Mouse (Mus musculus) left cerebral cortex, adult 8-10 months (tissue): ENCODE results near the gene Dnah17. TPM values are rescaled to one million over a fixed set of nuclear protein-coding genes. Genes with fewer than 3 reads are reported as not detected.

Experiments
- DNase-seq, 2 experiments: peaks; one replicate each; pipeline ENCODE4 v3.0.0; 2022; ENCODE audit warnings: low spot score in 2 of 2
- total RNA-seq, 4 experiments: library from RNA; stranded (reverse); gene quantifications; 2 replicates each; pipeline ENCODE4 v1.2.4; 2022

The Dnah17 gene
- total RNA-seq, 4 experiments from 2014 or later, result 0.07 to 0.34 (median 0.13) TPM

DNA sequence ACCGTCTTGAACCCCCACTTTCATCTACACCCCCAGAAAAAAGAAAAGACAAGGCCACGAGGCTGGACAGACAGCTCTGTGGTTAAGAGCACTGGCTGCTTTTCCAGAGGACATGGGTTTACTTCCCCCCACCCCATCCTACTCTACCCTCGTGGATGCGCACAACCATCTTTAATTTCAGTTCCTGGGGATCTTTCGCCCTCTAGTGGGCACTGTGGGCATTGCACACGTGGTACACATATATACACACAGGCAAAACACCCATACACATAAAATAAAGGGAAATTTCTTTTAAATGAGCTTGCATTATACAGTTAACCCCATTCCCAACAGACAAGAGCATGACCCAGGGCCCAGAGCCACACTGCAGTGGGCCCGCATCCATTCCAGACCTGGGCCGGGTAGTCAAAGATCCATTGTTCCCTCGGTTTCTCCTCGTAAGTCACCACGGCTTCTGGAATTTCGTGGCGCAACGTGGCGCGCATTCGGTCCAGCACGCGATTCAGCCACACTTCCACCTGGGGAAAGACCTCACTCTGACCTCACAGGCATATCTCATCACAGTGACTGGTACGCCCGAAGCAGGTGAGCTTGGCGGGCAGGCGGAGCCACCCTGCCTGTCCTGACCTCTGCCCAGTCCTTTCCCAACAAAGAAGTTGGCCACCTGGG, 39.3 kb downstream of the Dnah17 start:
- DNase-seq, result no peak

GRCm38 (mm10) chr11:118088896-118089295, 41.5 kb downstream of the Dnah17 start:
- no peak for DNase-seq

- DNase-seq, result no peak
These were observed 44.5 kb downstream of the Dnah17 start for GRCm38 (mm10) chr11:118085961-118086360.

GRCm38 (mm10) chr11:118085176-118085575, 45.3 kb downstream of the Dnah17 start:
- DNase-seq, result no peak

DNA sequence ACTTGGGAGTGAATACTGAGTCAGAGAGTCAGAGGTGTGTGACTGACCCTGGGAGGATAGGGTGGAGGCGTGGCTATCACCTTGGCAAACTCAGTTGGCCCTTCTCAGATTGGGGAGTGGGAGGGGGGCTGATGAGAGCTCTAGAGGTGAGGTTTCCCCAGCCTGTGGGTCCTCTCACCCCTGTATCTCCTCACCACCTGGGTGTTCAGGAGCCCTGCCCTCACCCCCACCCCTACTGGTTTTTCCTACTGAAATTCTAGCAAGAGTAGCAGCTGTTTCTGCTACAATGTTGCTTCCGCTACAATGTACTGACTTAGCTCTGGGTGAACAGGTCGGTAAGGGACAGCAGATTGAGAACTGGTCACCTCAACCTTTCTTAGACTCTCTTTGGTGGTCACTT, 46.2 kb downstream of the Dnah17 start:
- no peak for DNase-seq

- peak in 1 of 2 experiments; percentile 51 for DNase-seq
These were observed 46.6 kb downstream of the Dnah17 start for GRCm38 (mm10) chr11:118083811-118084210.

DNA sequence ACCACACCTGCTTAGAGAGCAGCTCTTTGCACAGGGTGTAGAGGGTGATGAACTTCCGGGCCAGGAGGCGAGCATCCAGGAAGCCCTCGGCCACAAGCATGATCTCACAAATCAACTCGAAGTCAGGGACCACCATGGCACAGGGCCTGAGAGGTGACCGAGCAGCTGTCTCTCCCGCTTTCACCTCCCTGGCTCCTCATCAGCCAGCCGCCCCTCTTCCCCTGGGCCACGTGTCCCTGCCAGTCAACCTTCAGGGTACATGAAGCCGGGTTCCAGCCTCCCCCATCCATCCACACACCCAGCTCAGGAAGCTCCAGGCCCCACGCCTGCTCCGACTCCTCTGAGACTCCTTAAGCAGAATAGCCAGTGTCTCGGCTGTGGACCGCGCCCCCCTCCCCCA, 48.1 kb downstream of the Dnah17 start:
- DNase-seq, result no peak

GRCm38 (mm10) chr11:118079750-118080149, 50.7 kb downstream of the Dnah17 start:
- no peak for DNase-seq

GRCm38 (mm10) chr11:118076929-118077328, 53.5 kb downstream of the Dnah17 start:
- DNase-seq, result no peak

GRCm38 (mm10) chr11:118075035-118075522, 55.4 kb downstream of the Dnah17 start:
- DNase-seq, result no peak

DNA sequence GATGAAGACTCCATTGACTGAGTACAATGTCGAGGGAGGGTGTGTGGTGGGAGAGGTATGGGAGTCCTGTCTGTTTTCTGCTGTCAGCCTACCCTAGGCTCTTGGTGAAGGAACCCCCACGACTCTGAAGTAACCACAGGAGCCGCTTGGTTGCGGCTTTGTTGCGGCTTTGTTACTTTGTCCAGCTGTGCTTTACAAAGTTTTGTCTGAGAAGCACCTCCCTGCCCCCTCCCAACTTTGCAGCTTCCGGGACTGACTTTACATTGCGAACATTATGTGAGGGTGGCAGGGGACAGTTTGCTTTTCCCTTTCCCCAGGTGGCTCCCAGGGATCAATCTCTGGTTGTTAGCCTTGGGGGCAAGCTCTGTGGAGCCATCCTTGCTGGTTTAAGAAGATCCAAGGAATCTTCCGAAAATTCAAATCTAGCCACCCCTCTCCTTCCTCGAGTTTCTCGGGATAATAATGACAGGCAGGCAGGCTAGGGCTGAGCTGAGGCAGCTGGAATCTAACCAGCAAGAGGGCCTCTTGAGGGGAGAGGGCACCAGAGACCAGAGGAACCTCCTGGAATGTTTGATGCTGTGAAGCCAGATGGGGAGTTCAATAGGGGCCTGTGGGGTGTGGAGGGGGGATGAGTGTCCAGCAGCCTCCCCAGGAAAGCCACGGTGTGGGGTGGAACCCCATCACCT, 59.1 kb downstream of the Dnah17 start:
- no peak for DNase-seq

- DNase-seq, result no peak
These were observed 61.6 kb downstream of the Dnah17 start for GRCm38 (mm10) chr11:118068812-118069332.

DNA sequence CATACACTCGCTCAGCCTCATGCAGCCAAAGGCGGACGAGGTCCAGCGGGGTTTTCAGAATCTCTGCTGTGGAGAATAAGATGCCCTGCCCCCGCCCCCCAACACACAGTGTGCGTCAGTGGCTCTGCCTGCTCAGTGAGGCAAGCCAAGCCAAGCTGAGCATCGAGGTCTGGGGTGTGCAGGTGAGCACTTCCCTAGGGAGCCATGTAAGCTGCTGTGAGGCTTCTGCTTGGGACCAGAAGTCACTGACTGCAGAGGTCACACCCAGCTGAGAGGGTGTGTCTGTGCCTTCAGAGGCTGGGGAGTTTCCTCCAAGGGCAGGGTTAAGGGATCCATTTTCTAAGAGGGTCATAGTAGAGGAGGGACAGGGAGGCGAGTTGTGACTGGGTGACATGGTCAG, 62.8 kb downstream of the Dnah17 start:
- no peak for DNase-seq

DNA sequence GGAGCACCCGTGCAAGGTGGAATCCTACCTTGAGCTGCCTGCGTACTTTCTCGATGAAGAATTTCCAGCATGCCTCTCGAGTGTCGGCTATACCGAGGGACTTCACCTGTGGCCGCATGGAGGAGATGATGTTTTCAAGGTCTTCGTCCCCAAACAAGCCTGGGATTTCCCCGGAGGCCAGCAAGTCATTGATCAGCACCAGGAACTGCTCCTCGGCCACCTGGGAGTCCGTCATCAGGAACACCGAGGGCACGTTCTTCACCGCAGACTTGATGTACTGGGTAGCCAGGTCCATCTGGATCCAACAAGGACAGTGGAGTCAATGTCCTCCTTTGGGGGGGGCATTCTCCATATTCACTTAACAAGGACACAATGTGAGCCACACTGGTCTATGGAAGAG, 70.4 kb downstream of the Dnah17 start:
- DNase-seq, result no peak

GRCm38 (mm10) chr11:118058872-118059271, 71.6 kb downstream of the Dnah17 start:
- DNase-seq, result no peak

GRCm38 (mm10) chr11:118058367-118058766, 72.1 kb downstream of the Dnah17 start:
- DNase-seq, result no peak

- DNase-seq, result no peak
These were observed 80.3 kb downstream of the Dnah17 start for GRCm38 (mm10) chr11:118050174-118050573.

- no peak for DNase-seq
These were observed 80.8 kb downstream of the Dnah17 start for GRCm38 (mm10) chr11:118049641-118050040.

DNA sequence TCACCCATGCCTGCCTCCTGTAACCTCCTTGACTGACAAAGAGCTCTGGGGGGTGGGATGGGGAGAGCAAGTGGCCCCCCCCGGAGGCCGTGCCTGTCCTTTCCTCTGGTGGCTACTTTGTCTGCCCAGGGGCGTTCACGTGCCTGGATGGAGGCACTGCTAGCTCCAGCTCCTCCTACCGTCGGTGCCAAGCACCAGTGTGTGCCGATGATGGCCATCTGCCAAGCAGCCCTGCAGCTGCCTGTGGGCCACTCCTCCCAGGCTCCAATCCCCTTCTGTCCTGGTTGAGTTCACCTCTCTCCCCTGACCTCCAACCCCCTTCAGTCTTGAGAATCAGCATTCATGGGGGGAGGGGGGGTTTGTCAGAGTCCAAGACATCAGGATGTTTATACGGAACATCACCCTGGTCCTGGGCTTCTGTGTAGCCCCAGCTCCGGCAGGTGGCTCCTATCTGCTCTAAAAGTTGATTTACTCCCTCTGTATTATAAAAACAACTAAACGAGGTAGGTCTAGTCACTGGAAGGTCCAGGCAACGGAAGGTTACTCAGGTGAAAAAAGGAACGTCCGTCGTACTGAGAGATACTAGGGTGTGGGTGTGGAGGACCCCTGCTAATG, 87.0 kb downstream of the Dnah17 start:
- peak in 1 of 2 experiments; percentile 73 for DNase-seq

- no peak for DNase-seq
These were observed 87.6 kb downstream of the Dnah17 start for GRCm38 (mm10) chr11:118042791-118043190.

- no peak for DNase-seq
These were observed 95.4 kb downstream of the Dnah17 start for GRCm38 (mm10) chr11:118035068-118035467.

DNA sequence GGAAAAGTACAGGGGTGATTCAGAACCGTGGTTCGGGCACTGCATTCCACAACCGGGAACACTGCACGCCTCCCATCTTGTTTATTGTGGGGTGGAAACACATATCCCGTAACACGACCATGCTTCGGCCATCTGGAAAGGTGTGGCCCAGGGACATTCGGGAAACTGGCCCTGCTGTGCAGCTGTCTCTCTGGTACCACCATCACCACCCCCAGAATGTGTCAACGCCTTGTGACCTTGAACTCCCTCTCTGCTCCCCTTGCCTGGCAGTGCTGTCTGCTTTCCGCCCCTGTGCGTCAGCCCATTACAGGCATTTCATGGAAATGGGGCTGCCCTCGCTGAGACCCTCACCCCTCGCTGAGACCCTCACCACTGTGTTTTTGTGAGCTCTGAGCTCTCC, 96.0 kb downstream of the Dnah17 start:
- DNase-seq, result no peak
